Mouse (Mus musculus) heart, embryonic 11.5 days (tissue): ENCODE measurements at regions not wholly inside any gene's neighbourhood (a gene's known extent, or its start where the extent isn't known, plus 50 kb on each side); places are given as distances from the start of the nearest gene placed in this dataset.

ENCODE experiments used
- ATAC-seq: fragments of 200-750 bp; cut with Nextera tagmentation; replicated peaks from 2 replicates; pipeline ENCODE4 v1.8.0; 2017; ENCODE audit warnings: moderate library complexity; ENCODE audit not compliant: insufficient number of reproducible peaks, low FRiP score, low TSS enrichment
- H3K27ac ChIP-seq: fragments of 300-500 bp; sonication (generic); 2 replicates; pipeline ENCODE4 v1.5.1; 2014; ENCODE audit warnings: mild to moderate bottlenecking, low read depth, low read length
- H3K27me3 ChIP-seq: fragments of 300-500 bp; sonication (generic); 2 replicates; pipeline ENCODE4 v1.6.1; 2014; ENCODE audit warnings: mild to moderate bottlenecking, low read length, mixed read lengths; ENCODE audit not compliant: control insufficient read depth, insufficient read depth
- H3K36me3 ChIP-seq: fragments of 300-500 bp; sonication (generic); 2 replicates; pipeline ENCODE4 v1.6.1; 2014; ENCODE audit warnings: mild to moderate bottlenecking, low read length, moderate library complexity, mixed read lengths; ENCODE audit not compliant: control insufficient read depth, insufficient read depth
- H3K4me1 ChIP-seq: fragments of 300-500 bp; sonication (generic); 2 replicates; pipeline ENCODE4 v1.6.1; 2014; ENCODE audit warnings: low read length; ENCODE audit not compliant: control insufficient read depth, insufficient read depth
- H3K4me2 ChIP-seq: fragments of 300-500 bp; sonication (generic); 2 replicates; pipeline ENCODE4 v1.6.1; 2014; ENCODE audit warnings: mild to moderate bottlenecking, moderate library complexity
- H3K4me3 ChIP-seq: fragments of 300-500 bp; sonication (generic); 2 replicates; pipeline ENCODE4 v1.5.1; 2014; ENCODE audit warnings: low read depth, low read length
- H3K9ac ChIP-seq: fragments of 300-500 bp; sonication (generic); 2 replicates; pipeline ENCODE4 v1.6.1; 2014; ENCODE audit warnings: mild to moderate bottlenecking, low read depth, low read length, moderate library complexity
- H3K9me3 ChIP-seq: fragments of 300-500 bp; sonication (generic); replicated peaks from 2 replicates; pipeline ENCODE4 v1.6.1; 2016; ENCODE audit warnings: low read length; ENCODE audit not compliant: control insufficient read depth
- WGBS: fragments of 180-500 bp; shearing (Covaris S2); extraction: QIAGEN DNeasy Blood & Tissue Kit; methylation state at CpG from one replicate; pipeline ENCODE4 v1.1.7; 2014; ENCODE audit not compliant: insufficient replicate concordance; 5-methylcytosine and 5-hydroxymethylcytosine counted together

DNA sequence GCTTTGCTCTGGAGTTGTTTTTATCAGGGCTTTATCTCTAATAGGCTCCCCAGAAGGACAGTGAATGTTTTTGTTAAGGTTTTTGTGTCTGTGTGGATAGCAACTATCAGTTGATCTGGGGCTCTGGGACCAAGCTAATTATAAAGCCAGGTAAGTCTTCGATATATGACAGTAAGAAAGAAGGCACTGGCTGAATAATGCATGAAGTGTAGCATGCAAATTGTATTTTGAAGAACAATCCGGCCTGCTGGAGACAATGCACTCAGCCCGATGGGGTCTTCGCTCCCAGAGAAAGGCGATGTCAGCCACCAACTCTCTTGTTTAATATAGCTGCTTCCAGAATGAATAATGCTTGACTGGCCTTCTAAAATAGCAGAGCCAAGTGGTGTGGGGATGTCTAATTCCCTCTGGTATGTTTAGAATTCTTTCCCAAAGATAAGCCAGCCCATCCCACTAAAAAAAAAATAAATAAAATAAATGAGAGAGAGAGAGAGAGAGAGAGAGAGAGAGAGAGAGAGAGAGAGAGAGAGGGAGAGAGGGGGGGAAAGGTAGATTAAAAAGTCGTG lies 68.6 kb downstream of the Dad1 start:
- Histone ChIP-seq H3K4me1 (peaks cover 30% of the 10 kb centered on the region), H3K9me3 (no peaks in the 10 kb centered on the region), H3K36me3 (no peaks in the 10 kb centered on the region), H3K9ac (no peak overlapping the region), H3K4me2 (no peak overlapping the region), H3K27me3 (no peaks in the 10 kb centered on the region), H3K4me3 (no peak overlapping the region), H3K27ac (no peak overlapping the region)
- 46% methylated on average over 6 of the region's 6 CpGs for WGBS
- ATAC-seq: no peak

DNA sequence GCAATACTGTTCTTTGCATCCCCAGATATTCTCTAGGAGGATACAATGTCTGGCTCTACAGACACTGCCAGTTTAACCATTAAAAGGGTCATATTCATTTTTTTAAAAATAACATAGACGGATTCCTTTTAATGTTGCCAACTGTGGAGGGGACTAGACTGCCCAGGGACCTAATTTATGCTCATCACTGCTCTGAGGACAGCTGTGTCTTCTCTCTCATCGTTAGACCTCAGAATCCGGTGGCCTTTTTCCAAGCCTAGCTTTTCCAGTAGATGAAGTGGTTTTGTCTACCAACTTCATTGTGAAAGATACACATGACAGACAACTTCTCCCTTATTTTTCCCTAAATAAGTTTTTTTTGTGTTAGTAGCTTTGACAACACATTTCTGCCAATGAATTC lies 70.0 kb downstream of the Dad1 start:
- no peak overlapping the region for H3K27ac ChIP-seq
- no peak overlapping the region for H3K9ac ChIP-seq
- H3K9me3 ChIP-seq: no peaks in the 10 kb centered on the region
- H3K27me3 ChIP-seq: no peaks in the 10 kb centered on the region
- 75% methylated on average over 3 of the region's 3 CpGs for WGBS
- no peaks in the 10 kb centered on the region for H3K36me3 ChIP-seq
- no peak overlapping the region for H3K4me2 ChIP-seq
- no peak overlapping the region for H3K4me3 ChIP-seq
- H3K4me1 ChIP-seq: peaks cover 17% of the 10 kb centered on the region
- no peak for ATAC-seq

DNA sequence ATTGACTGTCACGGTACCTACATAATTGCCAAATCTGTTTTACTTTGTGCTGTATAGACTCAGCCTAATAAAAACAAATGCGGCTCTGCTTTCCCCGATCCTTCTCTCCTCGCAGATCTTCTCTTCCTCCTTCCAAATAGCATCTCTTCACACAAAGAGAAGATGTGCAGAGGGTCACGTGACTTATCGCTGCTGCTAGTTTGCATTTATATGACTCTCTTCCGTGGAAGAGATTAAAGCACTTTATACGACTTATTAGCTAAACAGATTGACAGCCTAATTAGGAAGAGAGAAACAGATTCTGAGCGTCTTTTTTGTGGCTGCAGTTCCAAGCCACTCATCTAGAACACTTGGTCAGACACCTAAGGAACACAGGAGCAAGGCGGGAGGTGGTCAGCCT lies 71.1 kb downstream of the Dad1 start:
- Histone ChIP-seq H3K4me3 (no peak overlapping the region), H3K4me1 (peaks cover 16% of the 10 kb centered on the region), H3K27me3 (no peaks in the 10 kb centered on the region), H3K9me3 (no peaks in the 10 kb centered on the region), H3K4me2 (no peak overlapping the region), H3K27ac (no peak overlapping the region), H3K36me3 (no peaks in the 10 kb centered on the region), H3K9ac (no peak overlapping the region)
- ATAC-seq: no peak
- 80% methylated on average over 10 of the region's 10 CpGs for WGBS

DNA sequence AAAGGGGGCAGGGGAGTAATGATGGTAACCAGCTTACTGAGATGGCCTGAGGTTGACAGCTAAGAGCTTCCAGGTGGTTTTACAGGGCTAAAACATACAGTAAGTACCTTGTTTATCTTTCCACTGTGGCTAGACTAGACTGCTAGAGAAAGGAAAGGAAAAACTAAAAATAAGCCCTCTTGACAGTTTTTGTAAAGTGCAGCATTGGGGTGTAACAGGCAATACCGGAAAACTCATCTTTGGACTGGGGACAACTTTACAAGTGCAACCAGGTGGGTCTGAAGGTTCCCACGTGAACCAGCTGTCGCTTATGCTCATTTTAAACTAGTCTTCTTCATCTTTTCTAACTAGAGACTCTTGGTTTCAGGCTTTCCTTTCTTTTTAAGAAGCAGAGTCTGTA lies 72.6 kb downstream of the Dad1 start:
- Histone ChIP-seq H3K4me2 (no peak overlapping the region), H3K36me3 (no peaks in the 10 kb centered on the region), H3K9me3 (no peaks in the 10 kb centered on the region), H3K27me3 (no peaks in the 10 kb centered on the region), H3K4me1 (peaks cover 19% of the 10 kb centered on the region), H3K4me3 (no peak overlapping the region), H3K27ac (0 out of 2 replicates have a peak overlapping the region, but pooled peaks have one; percentile 15), H3K9ac (no peak overlapping the region)
- WGBS: 66% methylated on average over 3 of the region's 3 CpGs
- ATAC-seq: no peak

DNA sequence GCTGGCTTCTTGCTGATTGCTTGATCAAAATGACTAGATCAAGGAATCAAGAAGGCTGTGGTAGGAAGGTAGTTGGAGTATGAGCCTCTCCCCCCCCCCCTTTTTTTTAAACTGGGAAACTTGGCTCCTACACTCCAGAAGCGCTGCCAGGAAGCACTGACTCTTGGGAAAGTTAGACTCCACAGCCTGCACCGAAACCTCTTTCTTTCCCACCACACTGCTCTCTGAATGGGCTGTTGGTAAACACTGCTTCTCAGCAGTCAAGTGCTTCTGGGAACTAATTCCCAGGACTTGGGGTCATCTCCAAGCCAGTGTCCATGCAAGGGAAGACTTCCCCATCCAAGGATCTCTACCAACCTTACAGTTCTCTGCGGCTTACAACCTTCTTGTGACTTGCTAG lies 73.2 kb downstream of the Dad1 start:
- H3K36me3 ChIP-seq: no peaks in the 10 kb centered on the region
- peaks cover 19% of the 10 kb centered on the region for H3K4me1 ChIP-seq
- no peak overlapping the region for H3K4me3 ChIP-seq
- H3K27ac ChIP-seq: 0 out of 2 replicates have a peak overlapping the region, but pooled peaks have one; percentile 15
- H3K27me3 ChIP-seq: no peaks in the 10 kb centered on the region
- H3K4me2 ChIP-seq: no peak overlapping the region
- no peaks in the 10 kb centered on the region for H3K9me3 ChIP-seq
- no peak overlapping the region for H3K9ac ChIP-seq
- ATAC-seq: no peak
- WGBS: 85% methylated on average over 3 of the region's 3 CpGs

DNA sequence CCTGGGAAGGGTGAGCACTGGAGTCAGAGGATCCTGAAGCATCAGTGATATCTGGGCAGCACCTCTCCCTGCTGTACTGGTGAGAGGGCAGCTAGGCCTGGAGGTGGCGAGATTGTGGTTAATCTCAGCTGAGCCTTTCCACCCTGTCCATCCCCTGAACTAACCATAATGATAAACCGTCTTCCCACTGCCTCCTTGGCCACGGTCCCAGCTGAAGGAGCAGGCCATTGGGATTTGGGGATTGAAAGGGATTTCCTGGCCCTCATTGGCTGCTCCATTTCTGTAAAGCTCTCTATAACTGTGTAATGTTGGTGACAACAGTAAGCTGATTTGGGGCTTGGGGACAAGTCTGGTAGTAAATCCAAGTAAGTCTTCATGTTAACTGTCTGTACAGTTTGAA lies 73.6 kb downstream of the Dad1 start:
- H3K27ac ChIP-seq: no peak overlapping the region
- ATAC-seq: no peak

DNA sequence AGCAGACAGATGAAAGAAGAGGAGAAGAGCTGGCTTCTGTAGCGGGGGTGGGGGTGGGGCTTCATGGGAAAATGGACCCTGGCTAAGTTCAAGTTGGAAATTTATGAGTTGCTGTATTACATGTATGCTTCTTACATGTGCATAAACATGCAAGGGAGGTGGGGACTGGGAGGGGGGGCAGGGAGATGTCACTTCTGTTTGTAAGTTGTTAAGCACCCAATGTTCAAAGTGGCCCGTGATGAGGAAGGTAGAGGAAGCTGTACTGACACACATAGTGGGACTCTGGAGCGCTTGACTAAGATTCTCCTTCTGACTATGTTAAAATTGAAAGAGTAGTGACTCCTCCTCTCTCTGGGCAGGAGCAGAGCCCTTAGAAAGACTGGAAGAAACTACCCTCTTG lies 75.0 kb downstream of the Dad1 start:
- 88% methylated on average over 3 of the region's 3 CpGs for WGBS
- no peak overlapping the region for H3K9ac ChIP-seq
- H3K9me3 ChIP-seq: no peaks in the 10 kb centered on the region
- H3K27me3 ChIP-seq: no peaks in the 10 kb centered on the region
- no peak overlapping the region for H3K27ac ChIP-seq
- H3K36me3 ChIP-seq: no peaks in the 10 kb centered on the region
- no peak for ATAC-seq
- H3K4me1 ChIP-seq: peaks cover 9% of the 10 kb centered on the region
- no peak overlapping the region for H3K4me2 ChIP-seq
- H3K4me3 ChIP-seq: no peak overlapping the region

More for the DNA sequence above, 73.6 kb downstream of the Dad1 start:
- 38% methylated on average over 3 of the region's 3 CpGs for WGBS
- Histone ChIP-seq H3K4me2 (no peak overlapping the region), H3K4me1 (peaks cover 16% of the 10 kb centered on the region), H3K9ac (no peak overlapping the region), H3K9me3 (no peaks in the 10 kb centered on the region), H3K4me3 (no peak overlapping the region), H3K36me3 (no peaks in the 10 kb centered on the region), H3K27me3 (no peaks in the 10 kb centered on the region)

DNA sequence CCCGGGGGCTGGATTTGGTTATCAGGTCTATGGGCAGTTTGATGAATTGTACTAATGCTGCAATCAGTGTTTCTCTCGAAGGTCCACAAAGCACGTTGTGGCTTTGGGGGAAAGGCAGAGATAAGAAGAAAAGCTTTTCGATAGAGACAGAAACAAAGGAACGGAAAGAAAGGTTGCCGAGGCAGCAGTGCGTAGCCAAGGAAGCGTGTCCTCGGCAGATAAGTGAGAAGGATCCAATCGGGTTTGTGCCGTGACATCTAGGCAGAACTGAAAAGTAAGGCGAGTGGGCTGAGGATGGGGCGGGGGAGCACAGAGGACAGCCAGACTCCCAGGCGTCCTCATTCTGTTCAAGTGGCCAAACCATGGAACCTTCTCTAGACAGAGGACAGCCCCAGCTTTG lies 77.4 kb downstream of the Dad1 start:
- peaks cover 8% of the 10 kb centered on the region for H3K4me1 ChIP-seq
- H3K4me3 ChIP-seq: no peak overlapping the region
- 37% methylated on average over 14 of the region's 14 CpGs for WGBS
- no peaks in the 10 kb centered on the region for H3K27me3 ChIP-seq
- H3K36me3 ChIP-seq: no peaks in the 10 kb centered on the region
- H3K27ac ChIP-seq: 0 out of 2 replicates have a peak overlapping the region, but pooled peaks have one; percentile 15
- H3K9me3 ChIP-seq: no peaks in the 10 kb centered on the region
- H3K9ac ChIP-seq: no peak overlapping the region
- no peak for ATAC-seq
- H3K4me2 ChIP-seq: no peak overlapping the region

DNA sequence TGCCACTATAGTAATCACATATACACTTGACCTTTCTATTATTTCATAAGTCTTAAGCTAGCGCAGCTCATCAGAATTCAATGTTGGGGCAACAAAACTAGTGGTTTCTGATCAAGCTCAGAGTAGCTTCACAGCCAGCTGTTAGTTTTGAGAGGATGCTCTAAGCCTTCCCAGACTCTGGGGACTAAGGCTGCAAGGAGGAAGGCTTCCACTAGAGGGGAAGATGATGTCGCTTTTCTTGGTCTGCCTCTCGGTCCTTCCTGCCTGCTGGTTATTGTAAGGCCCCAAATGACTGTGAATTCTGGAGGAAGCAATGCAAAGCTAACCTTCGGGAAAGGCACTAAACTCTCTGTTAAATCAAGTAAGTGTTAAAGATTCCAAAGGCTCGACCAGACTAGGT lies 78.4 kb downstream of the Dad1 start:
- peaks cover 10% of the 10 kb centered on the region for H3K4me1 ChIP-seq
- H3K27ac ChIP-seq: no peak overlapping the region
- no peak overlapping the region for H3K9ac ChIP-seq
- H3K4me3 ChIP-seq: no peak overlapping the region
- ATAC-seq: no peak
- H3K9me3 ChIP-seq: no peaks in the 10 kb centered on the region
- H3K36me3 ChIP-seq: no peaks in the 10 kb centered on the region
- no peak overlapping the region for H3K4me2 ChIP-seq
- no peaks in the 10 kb centered on the region for H3K27me3 ChIP-seq
- 77% methylated on average over 5 of the region's 5 CpGs for WGBS
